Mouse (Mus musculus): ENCODE results near the gene Trem3.

Gene Trem3

DNA sequence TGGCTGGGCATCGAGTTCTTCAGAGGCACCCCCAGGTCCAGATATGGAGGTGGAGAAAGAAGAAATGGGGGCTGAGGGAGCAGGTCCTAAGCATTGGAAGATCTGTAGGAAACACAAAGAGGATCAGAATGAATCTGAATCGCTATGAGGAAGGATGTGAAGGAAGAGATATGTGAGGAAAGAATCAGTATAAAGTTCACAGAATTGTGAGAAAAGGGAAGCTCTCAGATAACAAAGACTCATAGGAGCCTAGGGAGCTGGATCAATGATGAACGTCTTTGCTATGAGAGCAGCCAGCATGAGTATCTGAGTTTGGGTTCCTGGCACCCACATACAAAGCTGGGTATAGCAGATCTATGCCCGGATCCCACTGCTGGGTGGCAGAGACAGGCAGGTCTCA, 22.3 kb downstream of the Trem3 start:
- no peak for DNase-seq (ENCODE audit: low spot score in 2 of 2)

DNA sequence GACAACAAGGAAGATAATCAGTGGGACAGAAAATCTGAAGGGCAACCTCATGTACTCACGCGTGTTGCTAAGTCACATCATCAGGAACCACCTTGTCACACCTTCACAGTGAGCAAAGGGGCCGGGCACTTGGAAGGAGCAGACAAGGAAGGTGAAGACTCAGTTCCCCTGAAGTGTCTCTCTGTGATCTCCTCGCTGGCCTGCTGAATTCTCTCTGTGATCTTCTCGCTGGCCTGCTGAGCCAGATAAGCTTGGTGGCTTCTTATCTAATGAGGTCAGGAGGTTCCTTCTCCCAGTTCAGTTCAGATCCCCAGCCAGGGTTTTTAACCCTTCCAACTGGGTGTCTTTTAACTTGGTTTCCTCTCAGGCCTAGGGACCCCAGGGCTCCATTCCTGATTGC, 24.6 kb downstream of the Trem3 start:
- peak; percentile 60 to 79 for DNase-seq (ENCODE audit: low spot score in 2 of 2)

DNA sequence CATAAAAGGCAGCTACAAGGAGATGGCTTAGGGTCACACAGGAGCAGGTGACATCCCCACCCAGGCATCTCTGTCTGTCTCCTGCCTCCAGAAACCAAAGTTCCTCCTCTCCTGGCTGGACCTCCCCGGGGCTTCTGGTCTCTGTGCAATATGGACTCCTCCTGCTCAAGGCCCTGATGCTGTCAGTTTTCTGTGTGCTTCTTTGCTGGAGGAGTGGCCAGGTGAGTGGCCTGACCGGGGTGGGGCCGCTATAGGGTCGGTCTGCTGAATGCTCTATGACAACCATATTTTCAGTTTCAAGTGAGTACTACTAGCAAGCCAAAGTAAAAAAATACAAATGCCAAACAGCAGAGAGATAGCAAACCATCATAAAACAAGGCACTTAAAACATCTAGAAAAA, 25.0 kb downstream of the Trem3 start:
- no peak for DNase-seq (ENCODE audit: low spot score in 2 of 2)

DNA sequence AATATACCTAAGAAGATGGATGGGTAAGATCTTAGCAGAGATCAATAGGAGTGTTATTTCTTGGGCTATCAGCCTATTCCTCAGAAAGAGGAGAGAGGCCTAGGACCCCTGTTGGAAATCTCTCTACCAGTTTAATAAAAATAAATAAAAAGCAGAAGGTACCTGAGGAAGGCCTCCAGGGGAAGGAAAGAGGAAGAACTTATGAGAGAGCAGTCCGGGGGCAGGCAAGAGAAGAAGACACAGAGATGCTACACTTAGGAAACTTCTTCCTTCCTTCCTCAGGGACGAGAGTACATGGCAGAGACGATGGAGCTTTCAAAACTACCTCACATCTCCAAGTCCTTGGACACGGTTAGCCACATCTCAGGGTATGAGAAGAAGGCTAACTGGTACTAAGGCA, 26.5 kb downstream of the Trem3 start:
- DNase-seq (ENCODE audit: low spot score in 2 of 2) = no peak

DNA sequence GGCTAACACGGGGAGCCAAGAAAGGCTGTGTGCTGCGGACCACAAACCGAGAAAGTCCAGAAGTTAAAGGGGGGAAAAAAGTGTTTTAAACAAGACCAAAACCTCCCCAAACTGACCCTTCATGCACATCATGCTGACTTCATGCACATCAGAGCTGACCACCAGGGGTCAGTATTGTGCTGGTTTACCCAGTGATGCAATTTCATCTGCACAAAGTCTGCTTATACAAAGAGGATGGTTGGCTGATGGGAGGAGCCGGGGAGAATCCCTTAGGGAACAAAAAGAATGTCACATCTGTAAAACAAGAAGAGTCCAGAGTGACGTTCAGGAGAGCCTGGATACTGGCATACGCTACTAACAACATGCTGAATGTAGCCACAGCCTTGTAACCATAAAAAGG, 27.3 kb downstream of the Trem3 start:
- DNase-seq (ENCODE audit: low spot score in 2 of 2) = peak; percentile 76 to 81

DNA sequence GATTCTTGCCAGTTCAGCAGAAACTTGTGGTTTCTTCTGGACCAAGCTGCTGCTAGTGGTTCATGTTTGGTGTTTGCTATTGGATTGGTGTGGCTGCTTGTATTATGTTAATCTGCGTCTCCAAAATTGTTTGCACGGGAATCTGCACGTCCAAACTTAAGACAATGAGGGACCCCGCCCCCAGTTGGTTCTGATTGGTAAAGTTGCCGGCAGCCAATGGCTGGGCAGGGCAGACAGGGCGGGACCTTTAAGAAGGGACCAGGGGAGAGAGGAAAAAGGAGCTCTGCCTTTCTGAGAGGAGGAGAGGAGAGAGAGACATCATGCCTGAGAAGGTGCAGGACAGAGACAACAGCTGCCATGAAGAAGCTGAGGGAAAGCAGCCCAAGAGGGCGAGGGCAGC, 28.2 kb downstream of the Trem3 start:
- no peak for DNase-seq (ENCODE audit: low spot score in 2 of 2)

DNA sequence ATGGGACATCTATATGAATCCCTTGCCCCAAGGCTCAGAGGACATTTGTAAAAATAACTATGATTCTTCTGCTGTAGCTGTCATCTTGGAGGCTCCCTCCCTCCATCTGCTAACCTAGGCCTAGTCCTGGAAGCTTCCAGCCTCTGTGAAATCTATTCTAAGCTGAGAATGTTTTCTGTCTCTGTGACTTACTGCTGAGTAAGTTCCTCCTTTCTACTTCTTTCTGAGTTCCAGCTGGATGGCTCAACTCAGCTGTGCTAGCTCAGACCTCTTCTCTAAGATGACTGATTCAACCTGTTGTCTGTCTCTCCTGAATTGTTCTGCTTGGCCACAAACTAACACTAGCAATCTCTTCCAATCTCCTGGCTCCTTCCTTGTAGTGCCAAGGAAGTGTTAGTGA, 30.8 kb downstream of the Trem3 start:
- DNase-seq (ENCODE audit: low spot score in 2 of 2) = no peak

DNA sequence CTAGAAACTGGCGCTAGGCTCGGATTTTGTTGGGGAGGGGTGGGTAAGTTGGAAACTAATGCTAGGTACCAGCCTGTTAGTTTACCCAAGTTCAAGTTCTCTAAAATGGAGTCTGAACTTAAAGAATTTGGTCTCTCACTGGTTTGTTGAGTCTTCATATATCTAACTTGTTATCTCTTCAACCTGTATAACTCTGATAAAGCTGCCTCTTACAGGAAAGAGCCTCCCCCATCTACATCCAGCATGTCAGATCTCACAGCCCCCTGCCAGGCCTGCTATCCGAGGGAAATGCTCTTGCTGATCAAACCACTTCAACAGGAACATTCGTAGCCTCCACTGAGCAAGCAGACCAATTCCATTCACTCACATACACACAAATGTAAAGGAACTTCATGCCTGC, 31.4 kb downstream of the Trem3 start:
- no peak for DNase-seq (ENCODE audit: low spot score in 2 of 2)

DNA sequence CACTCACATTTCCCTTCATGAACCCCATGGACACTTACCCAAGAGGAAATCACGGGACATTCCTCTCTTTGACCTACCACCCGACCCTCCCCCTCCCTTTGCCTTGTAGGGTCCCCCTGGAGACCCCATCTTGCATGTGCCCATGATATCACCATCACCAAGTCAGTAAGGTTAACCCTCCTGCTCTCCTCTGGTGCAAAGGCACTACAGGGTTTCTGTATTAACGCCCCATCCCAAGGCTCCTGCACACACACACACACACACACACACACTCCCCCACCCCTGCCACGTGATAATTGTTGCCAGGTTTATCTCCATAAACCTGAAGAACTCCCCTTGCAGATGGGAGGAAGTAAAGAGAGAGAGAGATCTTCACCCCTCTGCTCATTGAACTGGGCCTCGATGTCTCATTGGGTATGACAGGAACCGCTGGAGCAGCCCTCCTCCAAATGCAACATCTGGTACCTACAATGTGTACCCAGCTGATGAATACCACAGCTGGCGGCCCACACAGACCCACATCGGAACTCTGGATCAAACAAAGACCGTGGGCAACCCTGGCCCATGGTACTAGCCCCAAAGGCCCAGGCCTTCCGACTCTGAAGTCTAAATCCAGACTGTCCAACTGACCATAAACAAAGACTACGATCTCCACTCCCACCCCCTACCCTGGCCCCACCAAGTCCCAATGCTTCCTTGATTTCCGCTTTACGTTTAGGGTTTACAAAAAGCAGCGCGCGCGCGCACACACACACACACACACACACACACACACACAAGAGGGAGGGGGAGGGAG, 33.6 kb downstream of the Trem3 start:
- DNase-seq (ENCODE audit: low spot score in 2 of 2) = no peak

DNA sequence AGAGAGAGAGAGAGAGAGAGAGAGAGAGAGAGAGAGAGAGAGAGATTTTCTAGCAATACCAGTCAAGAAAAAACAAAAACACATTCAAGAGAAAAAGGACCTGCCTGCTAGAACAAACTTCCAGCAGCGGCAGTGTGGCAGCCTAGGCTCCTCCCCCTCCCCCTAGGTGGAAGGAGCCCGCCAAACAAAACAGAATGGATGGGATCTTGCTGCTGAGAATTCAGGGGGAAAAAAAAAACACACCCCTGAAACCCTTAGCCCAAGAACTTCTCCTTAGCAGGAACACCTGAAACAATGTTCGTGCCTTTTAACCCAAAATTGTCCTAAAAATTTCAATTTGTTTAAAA, 34.1 kb downstream of the Trem3 start:
- DNase-seq (ENCODE audit: low spot score in 2 of 2) = no peak

DNA sequence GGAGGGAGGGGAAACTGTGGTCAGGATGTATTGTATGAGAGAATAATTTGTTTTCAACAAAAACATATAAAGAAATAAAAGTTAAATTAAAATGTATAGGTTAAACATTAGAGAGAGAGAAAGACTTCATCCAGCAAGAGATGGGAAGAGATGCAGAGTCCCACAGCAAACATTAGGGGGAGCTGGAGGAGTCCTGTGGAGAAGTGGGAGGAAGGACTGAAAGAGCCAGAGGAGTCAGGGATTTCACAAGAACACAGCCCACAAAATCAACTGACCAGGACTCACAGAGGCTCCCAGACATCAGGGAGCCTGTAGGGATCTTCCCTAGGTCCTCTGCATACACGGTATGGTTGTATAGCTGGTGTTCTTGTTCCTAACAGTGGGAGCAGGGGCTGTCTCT, 39.2 kb downstream of the Trem3 start:
- no peak for DNase-seq (ENCODE audit: low spot score in 2 of 2)

DNA sequence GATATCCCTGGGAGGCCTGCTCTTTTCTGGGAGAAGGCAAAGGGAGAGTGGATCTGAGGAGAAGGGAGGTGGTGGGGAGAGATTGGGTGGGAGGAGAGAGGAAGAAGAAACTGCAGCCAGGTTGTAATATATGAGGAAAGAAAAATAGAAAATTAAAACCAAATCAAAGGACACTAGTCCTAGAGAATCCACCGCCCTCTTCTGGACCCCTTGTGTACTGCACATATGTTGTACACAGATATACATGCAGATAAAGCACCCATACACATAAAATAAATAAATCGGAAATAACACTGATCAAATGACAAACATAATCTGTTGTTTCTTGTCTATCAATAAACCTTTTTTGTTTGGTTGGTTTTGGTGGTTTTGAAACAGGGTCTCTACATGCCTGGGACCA, 39.7 kb downstream of the Trem3 start:
- DNase-seq (ENCODE audit: low spot score in 2 of 2) = peak in 1 of 2 experiments; percentile 38

DNA sequence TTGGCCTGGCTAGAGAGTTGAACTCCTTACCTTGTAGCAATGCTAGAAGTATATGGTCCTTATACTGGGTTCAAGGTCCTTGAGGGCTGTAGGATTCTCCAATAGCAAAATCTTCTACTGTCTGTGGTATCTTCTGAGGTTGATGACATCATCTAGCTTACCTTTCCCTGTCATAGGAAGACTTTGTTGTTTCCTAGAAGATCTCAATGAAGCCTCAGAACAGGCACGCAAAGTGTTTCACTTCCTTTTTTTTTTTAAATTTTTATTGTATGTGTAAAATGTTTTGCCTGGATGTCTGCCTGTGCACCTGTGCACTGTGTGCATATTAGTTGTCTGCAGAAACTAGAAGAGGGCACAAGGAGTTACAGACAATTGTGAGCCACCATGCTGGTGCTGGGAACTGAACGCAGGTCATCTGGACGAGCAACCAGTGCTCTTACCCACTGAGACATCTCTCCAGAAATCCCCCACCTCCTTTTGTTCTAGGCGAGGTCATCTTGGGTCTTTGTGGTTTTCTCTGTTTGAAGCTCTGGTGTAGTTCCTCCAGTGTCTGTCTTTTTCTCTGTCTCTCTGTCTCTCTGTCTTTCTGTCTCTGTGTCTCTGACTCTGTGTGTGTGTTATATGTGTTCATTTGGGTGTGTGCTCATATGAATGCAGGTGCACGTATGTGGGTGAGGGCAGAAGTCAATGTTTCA, 46.1 kb downstream of the Trem3 start:
- peak; percentile 36 for DNase-seq (ENCODE audit: low spot score in 2 of 2)

DNA sequence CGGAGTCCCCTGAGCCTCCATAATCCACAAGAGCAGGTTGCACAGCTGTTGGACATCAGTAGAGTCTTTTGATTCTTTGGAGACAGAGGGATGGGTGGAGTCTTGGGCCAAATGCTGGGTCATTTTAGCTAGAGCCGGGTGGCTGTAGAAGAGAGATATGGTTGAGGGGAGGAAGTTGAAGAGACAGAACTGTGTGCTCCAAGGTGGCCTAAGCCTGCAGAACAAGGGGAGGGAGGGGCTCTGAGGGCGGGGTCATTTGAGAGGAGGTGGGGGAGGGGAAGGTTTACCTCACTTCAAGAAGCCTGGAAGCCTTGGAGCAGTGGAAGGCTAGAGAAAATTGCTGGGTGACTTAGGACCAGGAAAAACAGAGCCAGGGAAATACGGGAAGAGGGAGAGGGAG, 51.6 kb downstream of the Trem3 start, which contains the start of gene Treml2:
Gene Treml2 (plus strand): TSS at position 296 of the 400 bp plus-strand sequence.
- DNase-seq (ENCODE audit: low spot score in 2 of 2) = peak; percentile 49 to 57

DNA sequence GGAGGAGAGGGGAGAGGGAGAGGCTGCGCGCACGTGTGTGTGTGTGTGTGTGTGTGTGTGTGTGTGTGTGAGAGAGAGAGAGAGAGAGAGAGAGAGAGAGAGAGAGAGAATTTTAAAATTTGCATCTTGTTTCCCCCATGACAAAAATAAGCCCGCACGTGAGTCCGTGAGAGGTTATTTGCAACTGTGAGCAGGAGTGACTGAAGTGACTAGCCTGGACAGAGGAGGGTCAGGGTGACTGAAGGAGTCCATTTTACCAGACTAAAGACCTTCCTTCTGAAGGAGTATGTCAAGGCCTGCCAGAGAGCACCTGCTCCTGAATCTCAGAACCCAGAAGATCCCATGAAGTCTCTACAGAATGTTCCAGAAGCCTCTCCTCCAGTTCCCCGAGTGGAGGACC, 52.2 kb downstream of the Trem3 start:
- peak; percentile 77 for DNase-seq (ENCODE audit: low spot score in 2 of 2)

DNA sequence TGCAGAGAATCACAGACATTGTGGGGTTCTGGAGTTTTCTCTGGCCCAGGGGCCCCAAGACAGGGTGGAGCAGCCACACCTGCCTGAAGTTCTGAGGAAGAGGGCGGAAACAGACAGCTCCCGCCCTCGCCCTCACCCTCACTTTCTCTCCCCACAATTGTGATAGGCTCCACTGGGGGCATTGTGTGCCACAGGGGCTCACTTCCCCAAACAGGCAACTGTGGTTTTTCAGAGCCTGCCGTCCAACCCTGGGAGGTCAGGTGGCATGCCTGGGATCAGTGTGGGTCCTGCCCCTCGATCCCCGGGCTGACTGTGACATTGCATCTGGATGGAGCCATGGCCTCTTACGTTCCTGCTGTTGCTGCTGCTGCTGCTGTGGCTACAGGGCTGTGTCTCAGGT, 52.6 kb downstream of the Trem3 start:
- DNase-seq (ENCODE audit: low spot score in 2 of 2) = peak; percentile 88 to 89

DNA sequence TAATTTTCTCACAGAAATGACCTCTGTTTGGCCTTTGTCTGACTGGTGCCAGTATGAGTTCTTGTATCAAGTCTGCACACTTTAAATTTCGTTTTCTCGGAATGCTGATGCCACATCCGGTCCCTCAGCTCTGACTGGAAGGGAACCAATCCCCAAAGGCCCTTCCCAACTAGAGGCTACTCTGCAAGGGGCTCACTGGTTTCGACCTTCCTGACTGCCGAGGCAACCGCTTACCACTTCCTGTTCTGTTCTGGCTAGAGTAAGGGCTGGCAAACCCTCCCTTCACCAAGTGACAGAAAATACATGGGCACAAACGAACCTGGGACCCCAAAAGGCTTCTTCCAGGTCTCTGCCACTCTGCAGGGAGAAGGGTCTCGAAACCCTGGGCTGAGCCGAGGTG, 53.3 kb downstream of the Trem3 start:
- DNase-seq (ENCODE audit: low spot score in 2 of 2) = peak; percentile 78 to 80

DNA sequence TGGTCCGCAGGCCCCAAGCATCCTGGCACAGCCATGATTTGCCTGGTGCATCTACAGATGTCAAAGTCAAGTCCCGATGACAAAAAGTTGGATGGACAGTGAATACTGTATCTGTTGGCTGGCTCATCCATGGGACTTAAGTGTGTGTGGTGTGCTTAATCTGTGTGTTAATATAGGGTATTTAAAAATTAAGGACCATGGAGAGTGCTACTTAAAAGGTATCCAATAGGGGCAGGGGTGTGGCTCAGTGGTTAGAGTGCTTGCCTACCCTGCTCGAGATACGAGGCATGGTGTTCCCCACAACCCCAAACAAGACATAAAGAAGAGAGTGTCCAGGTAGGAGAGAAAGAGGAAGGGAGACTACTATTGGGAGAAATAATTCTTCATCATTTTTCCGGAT, 54.2 kb downstream of the Trem3 start:
- no peak for DNase-seq (ENCODE audit: low spot score in 2 of 2)
